Mouse (Mus musculus) small intestine, adult 2 months (tissue): ENCODE data around the gene Pkdcc.

Experiments used
- CTCF ChIP-seq: fragments of 200-500 bp; IDR thresholded peaks from 2 replicates; pipeline ENCODE4 v1.5.1; 2012; ENCODE audit warnings: low read depth, mild to moderate bottlenecking, control low read depth, inconsistent platforms, low read length, moderate library complexity, mixed read lengths; ENCODE audit not compliant: insufficient replicate concordance, insufficient read length; ENCODE audit errors: extremely low read depth
- POLR2A ChIP-seq: fragments of 200-500 bp; IDR thresholded peaks from 2 replicates; pipeline ENCODE4 v1.6.1; 2012; ENCODE audit warnings: low read depth, mild to moderate bottlenecking, control low read depth, inconsistent platforms, low read length, moderate library complexity

DNA sequence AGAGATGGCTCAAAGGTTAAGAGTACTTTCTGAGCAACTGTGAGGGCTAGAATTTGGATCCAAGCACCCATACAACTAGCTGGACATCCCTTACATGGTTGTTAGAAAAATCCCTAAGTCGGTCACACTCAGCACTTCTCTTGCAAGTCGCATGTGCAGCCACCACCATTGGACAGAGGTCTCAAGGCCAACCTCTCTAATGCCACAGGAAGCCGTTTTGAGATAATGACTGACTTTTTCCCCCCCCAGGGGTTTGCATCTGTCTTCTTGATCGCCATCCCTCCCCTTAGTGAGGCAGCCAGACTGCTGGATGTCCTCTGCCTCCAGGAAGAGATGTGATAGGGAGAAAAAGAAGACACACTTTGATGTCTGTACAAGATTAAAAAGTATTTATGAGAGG, 32.1 kb downstream of the Pkdcc start:
- no peak for TF ChIP-seq CTCF
- no peak for TF ChIP-seq POLR2A
